In the genomic region with DNA sequence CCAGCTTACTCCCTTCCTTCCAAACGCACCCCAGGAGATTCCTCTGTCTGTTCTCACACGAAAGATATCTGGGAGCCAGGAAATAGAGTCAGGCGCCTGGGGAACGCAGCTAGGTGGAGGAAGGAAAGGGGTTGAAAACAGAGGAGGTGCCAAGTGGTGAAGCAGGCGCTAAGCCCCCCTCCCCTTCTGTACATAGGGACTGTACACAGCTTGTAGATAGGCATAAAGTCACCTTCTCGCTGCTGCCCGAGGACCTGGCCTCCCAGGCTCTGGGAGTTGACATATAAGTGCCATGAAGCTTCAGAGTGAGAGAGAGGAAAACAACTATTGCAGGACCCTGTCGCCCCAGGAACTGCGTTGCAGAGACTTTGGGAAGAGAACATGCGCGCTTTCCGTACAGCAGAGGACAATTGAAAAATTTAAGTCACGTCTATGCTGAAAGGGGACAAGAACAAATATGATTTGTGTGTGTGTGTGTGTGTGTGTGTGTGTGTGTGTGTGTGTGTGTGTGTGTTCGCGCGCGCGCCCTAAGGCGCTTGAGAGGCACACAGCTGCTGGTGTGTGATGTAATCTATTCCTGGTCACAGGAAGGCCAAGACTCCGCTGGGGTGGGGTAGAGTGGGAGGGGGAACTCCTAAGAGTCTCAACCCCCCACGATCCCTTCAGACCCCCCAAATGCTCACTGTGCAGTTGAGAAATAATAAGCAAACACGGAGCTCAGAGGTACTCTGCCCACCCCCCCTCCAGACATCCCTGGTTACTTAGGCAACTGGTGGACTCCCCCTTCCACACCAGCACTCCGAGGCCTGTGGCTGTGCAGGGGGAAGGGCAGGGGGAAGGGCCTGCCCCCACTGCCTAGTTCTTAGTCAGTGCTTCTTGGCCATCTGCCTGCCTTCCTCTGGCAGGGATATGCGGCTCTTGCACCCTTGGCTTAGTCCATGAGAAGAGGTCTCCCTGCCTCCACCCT, we compare ENCODE assay signal across 7 mouse cellular contexts. TPM values are rescaled to one million over a fixed set of nuclear protein-coding genes. Genes with fewer than 3 reads are reported as not detected.
DNase-seq lines count a peak whose midpoint lies in the region; ATAC-seq and TF ChIP-seq lines count a peak whose summit lies in the region.

No protein-coding gene starts in this region.

- TF ChIP-seq CTCF in hindbrain, postnatal 0 days (IDR thresholded peaks at IDR 0.05; ENCODE audit: low read depth) = no peak
- TF ChIP-seq CTCF in small intestine, adult 2 months (IDR thresholded peaks at IDR 0.05; ENCODE audit: extremely low read depth, insufficient read length, insufficient replicate concordance, low read depth, low read length) = no peak

- peak overlapping the region; percentile 80; the same call in 1 of the 2 replicates for H3K27ac ChIP-seq in hindbrain, postnatal 0 days
- H3K27ac ChIP-seq in limb, embryonic 11.5 days (replicated peaks; ENCODE audit: low read depth, low read length) = 0 out of 2 replicates have a peak overlapping the region, but pooled peaks have one; percentile 2
- H3K27ac ChIP-seq in midbrain, embryonic 10.5 days (replicated peaks) = peak overlapping the region; percentile 74
- H3K27ac ChIP-seq in small intestine, adult 2 months (ENCODE audit: insufficient read depth, low read depth, low read length) = peak overlapping the region; percentile 89

- peak overlapping the region; percentile 54 for H3K4me2 ChIP-seq in hindbrain, postnatal 0 days (ENCODE audit: low read depth, low read length)
- no peak overlapping the region for H3K4me2 ChIP-seq in limb, embryonic 11.5 days (ENCODE audit: low read depth, severe bottlenecking)

- DNase-seq in R1 (ENCODE audit: low read depth, low spot score) = peak; percentile 71
- peak; percentile 90 for DNase-seq in gastrocnemius, postnatal 14 days
- DNase-seq in hindbrain, postnatal 0 days (ENCODE audit: low spot score) = peak; percentile 84
- DNase-seq in limb, embryonic 11.5 days (ENCODE audit: low spot score) = peak; percentile 45
- DNase-seq in midbrain, embryonic 10.5 days (ENCODE audit: low spot score) = peak; percentile 41

- no peaks in the 10 kb centered on the region for H3K27me3 ChIP-seq in hindbrain, postnatal 0 days (ENCODE audit: insufficient read depth, low read length)
- H3K27me3 ChIP-seq in limb, embryonic 11.5 days (ENCODE audit: control insufficient read depth, insufficient read depth, low read length) = no peaks in the 10 kb centered on the region
- no peaks in the 10 kb centered on the region for H3K27me3 ChIP-seq in midbrain, embryonic 10.5 days (ENCODE audit: low read depth, poor library complexity, severe bottlenecking)
- no peaks in the 10 kb centered on the region for H3K27me3 ChIP-seq in small intestine, adult 2 months (ENCODE audit: control insufficient read depth, insufficient read depth, low read length)

- peaks cover 5% of the 10 kb centered on the region; the same call in 1 of the 2 replicates for H3K4me1 ChIP-seq in hindbrain, postnatal 0 days (ENCODE audit: insufficient read depth, low read length)
- H3K4me1 ChIP-seq in limb, embryonic 11.5 days (ENCODE audit: control insufficient read depth, insufficient read depth, low read length) = peaks cover 10% of the 10 kb centered on the region
- H3K4me1 ChIP-seq in midbrain, embryonic 10.5 days = peaks cover 32% of the 10 kb centered on the region
- peaks cover 2% of the 10 kb centered on the region; the same call in 1 of the 2 replicates for H3K4me1 ChIP-seq in small intestine, adult 2 months (ENCODE audit: control insufficient read depth, insufficient read depth, insufficient read length, low read length)

- intact Hi-C loops in gastrocnemius, postnatal 14 days (cut with DNase I; ENCODE audit: low total_unique reads) = no loop called here

- WGBS in hindbrain, postnatal 0 days = 19% methylated on average over 24 of the region's 24 CpGs
- WGBS in limb, embryonic 11.5 days = 37% methylated on average over 24 of the region's 24 CpGs
- WGBS in midbrain, embryonic 10.5 days = 45% methylated on average over 24 of the region's 24 CpGs
- 53% methylated on average over 24 of the region's 24 CpGs for WGBS in small intestine, adult 2 months

- no peaks in the 10 kb centered on the region for H3K36me3 ChIP-seq in hindbrain, postnatal 0 days (ENCODE audit: insufficient read depth, low read length)
- H3K36me3 ChIP-seq in limb, embryonic 11.5 days (ENCODE audit: control insufficient read depth, insufficient read depth, low read length) = no peaks in the 10 kb centered on the region; the same call in 1 of the 2 replicates
- no peaks in the 10 kb centered on the region for H3K36me3 ChIP-seq in midbrain, embryonic 10.5 days
- H3K36me3 ChIP-seq in small intestine, adult 2 months (ENCODE audit: control insufficient read depth, insufficient read depth, low read length) = no peaks in the 10 kb centered on the region

- peak overlapping the region; percentile 19; the same call in 1 of the 2 replicates for H3K9ac ChIP-seq in hindbrain, postnatal 0 days (replicated peaks; ENCODE audit: low read length)
- H3K9ac ChIP-seq in limb, embryonic 11.5 days (ENCODE audit: low read length) = no peak overlapping the region

- peak overlapping the region; percentile 10 for H3K4me3 ChIP-seq in hindbrain, postnatal 0 days (ENCODE audit: low read length)
- no peak overlapping the region for H3K4me3 ChIP-seq in limb, embryonic 11.5 days (ENCODE audit: low read depth, low read length)
- peak overlapping the region; percentile 23; the same call in 1 of the 2 replicates for H3K4me3 ChIP-seq in midbrain, embryonic 10.5 days
- peak overlapping the region; percentile 9 for H3K4me3 ChIP-seq in small intestine, adult 2 months (ENCODE audit: low read depth, low read length)

- peak; percentile 57 for ATAC-seq in common myeloid progenitor, adult 5-6 weeks (replicated peaks; ENCODE audit: low read depth, poor library complexity, severe bottlenecking)
- peak; percentile 95 for ATAC-seq in hindbrain, postnatal 0 days
- peak; percentile 54; the same call in 1 of the 2 replicates for ATAC-seq in limb, embryonic 11.5 days (ENCODE audit: insufficient number of reproducible peaks, low FRiP score, low TSS enrichment, low read depth)

- no peak for TF ChIP-seq POLR2A in small intestine, adult 2 months (IDR thresholded peaks at IDR 0.05; ENCODE audit: low read depth, low read length)

- H3K9me3 ChIP-seq in hindbrain, postnatal 0 days (ENCODE audit: low read length) = no peaks in the 10 kb centered on the region
- H3K9me3 ChIP-seq in limb, embryonic 11.5 days (ENCODE audit: control insufficient read depth, low read length) = no peaks in the 10 kb centered on the region
- no peaks in the 10 kb centered on the region for H3K9me3 ChIP-seq in midbrain, embryonic 10.5 days (replicated peaks)

RNA-seq across cellular contexts. Expression of a gene that starts 17.5 kb away (rescaled TPM):
- total RNA-seq in common myeloid progenitor, adult 5-6 weeks (2017) = not detected in 2 replicates
- not detected for total RNA-seq in gastrocnemius, postnatal 14 days (2021)
- not detected in 2 replicates for total RNA-seq in hindbrain, postnatal 0 days (2014; rRNA removed)
- not detected in 2 replicates for polyA plus RNA-seq in hindbrain, postnatal 0 days (2015; fragmentation: Nextera tagmentation; extraction: Ambion mirVana)
- not detected in 2 replicates for polyA plus RNA-seq in limb, embryonic 11.5 days (2014; fragmentation: Nextera tagmentation; extraction: Ambion mirVana)
- polyA plus RNA-seq in midbrain, embryonic 10.5 days (2016; fragmentation: Nextera tagmentation; extraction: Ambion mirVana) = not detected in 2 replicates
- not detected in 2 replicates for polyA plus RNA-seq in small intestine, adult 2 months (2012; rRNA removed)

RNA-seq across cellular contexts. Expression of a gene that starts 23.8 kb away (rescaled TPM):
- total RNA-seq in common myeloid progenitor, adult 5-6 weeks (2017) = 109 and 139 TPM in 2 replicates
- 10 to 100 TPM; 26.9 to 28.8 TPM for total RNA-seq in gastrocnemius, postnatal 14 days (2021)
- total RNA-seq in hindbrain, postnatal 0 days (2014; rRNA removed) = 62.1 and 91.4 TPM in 2 replicates
- 24.6 and 25.5 TPM in 2 replicates for polyA plus RNA-seq in hindbrain, postnatal 0 days (2015; fragmentation: Nextera tagmentation; extraction: Ambion mirVana)
- polyA plus RNA-seq in limb, embryonic 11.5 days (2014; fragmentation: Nextera tagmentation; extraction: Ambion mirVana) = 71.6 and 82.9 TPM in 2 replicates
- polyA plus RNA-seq in midbrain, embryonic 10.5 days (2016; fragmentation: Nextera tagmentation; extraction: Ambion mirVana) = 43.2 and 50.7 TPM in 2 replicates
- polyA plus RNA-seq in small intestine, adult 2 months (2012; rRNA removed) = 6.6 and 14.2 TPM in 2 replicates

Comparison
In these comparisons a context has a peak if more than half of its experiments do, and no peak if none do; other contexts are left out.
1. H3K27ac ChIP-seq: peak in every context shown above with its lines; median percentile 89 in small intestine, adult 2 months; 80 in hindbrain, postnatal 0 days; 74 in midbrain, embryonic 10.5 days; 2 in limb, embryonic 11.5 days.